Mouse (Mus musculus) myocyte (in vitro differentiated cells): Measurements from ENCODE around the gene Bloc1s4. TPM values are rescaled to one million over a fixed set of nuclear protein-coding genes. Genes with fewer than 3 reads are reported as not detected.

Experiments used
- H3K27me3 ChIP-seq: one replicate; pipeline ENCODE4 v1.6.1; 2011; ENCODE audit not compliant: control insufficient read depth, insufficient read depth, insufficient read length
- H3K36me3 ChIP-seq: one replicate; pipeline ENCODE4 v1.6.1; 2011; ENCODE audit not compliant: control insufficient read depth, insufficient read depth
- H3K4me2 ChIP-seq: one replicate; pipeline ENCODE4 v1.6.1; 2011; ENCODE audit warnings: low read depth, control low read depth
- H3K4me3 ChIP-seq: one replicate; pipeline ENCODE4 v1.5.1; 2011; ENCODE audit warnings: mild to moderate bottlenecking, control low read depth, moderate library complexity
- H3K79me2 ChIP-seq: one replicate; pipeline ENCODE4 v1.6.1; 2011; ENCODE audit not compliant: control insufficient read depth, insufficient read depth
- H3ac ChIP-seq: one replicate; pipeline ENCODE4 v1.6.1; 2011; ENCODE audit not compliant: control insufficient read depth, insufficient read length
- CEBPB ChIP-seq: IDR thresholded peaks from 2 replicates; pipeline ENCODE4 v1.6.1; 2011; ENCODE audit warnings: mild to moderate bottlenecking, moderate library complexity; ENCODE audit not compliant: poor library complexity, insufficient read depth, severe bottlenecking
- E2F4 ChIP-seq: IDR thresholded peaks from one replicate; pipeline ENCODE4 v1.6.1; 2011; ENCODE audit warnings: mild to moderate bottlenecking, control low read depth, moderate library complexity; ENCODE audit not compliant: insufficient read depth
- MAX ChIP-seq: IDR thresholded peaks from one replicate; pipeline ENCODE4 v1.6.1; 2011; ENCODE audit warnings: low read depth, mild to moderate bottlenecking, control low read depth
- MYOD1 ChIP-seq, 3 experiments: IDR thresholded peaks; one replicate each; pipeline ENCODE4 v1.6.1; 2011; ENCODE audit warnings: control low read depth in 2 of 3, low read depth in 2 of 3, mild to moderate bottlenecking in 2 of 3, moderate library complexity in 1 of 3; ENCODE audit not compliant: insufficient read length in 2 of 3, control insufficient read depth in 1 of 3
- MYOG ChIP-seq, 3 experiments: IDR thresholded peaks; one replicate each; pipeline ENCODE4 v1.6.1; 2011; ENCODE audit warnings: control low read depth in 2 of 3, low read depth in 2 of 3, mild to moderate bottlenecking in 2 of 3; ENCODE audit not compliant: insufficient read length in 2 of 3, control insufficient read depth in 1 of 3, insufficient read depth in 1 of 3
- POLR2A ChIP-seq: IDR thresholded peaks from one replicate; pipeline ENCODE4 v1.6.1; 2011; ENCODE audit warnings: low read depth, mild to moderate bottlenecking, control low read depth, moderate library complexity; ENCODE audit not compliant: insufficient read length
- POLR2AphosphoS2 ChIP-seq: IDR thresholded peaks from one replicate; pipeline ENCODE4 v1.6.1; 2011; ENCODE audit warnings: low read depth, control low read depth; ENCODE audit not compliant: insufficient read length
- REST ChIP-seq: IDR thresholded peaks from one replicate; pipeline ENCODE4 v1.6.1; 2011; ENCODE audit warnings: mild to moderate bottlenecking, control low read depth, moderate library complexity; ENCODE audit not compliant: insufficient read depth, insufficient read length
- SRF ChIP-seq: IDR thresholded peaks from one replicate; pipeline ENCODE4 v1.6.1; 2011; ENCODE audit warnings: low read depth; ENCODE audit not compliant: control insufficient read depth, insufficient read length
- TCF12 ChIP-seq: IDR thresholded peaks from one replicate; pipeline ENCODE4 v1.6.1; 2011; ENCODE audit warnings: mild to moderate bottlenecking, control low read depth; ENCODE audit not compliant: poor library complexity, insufficient read depth, severe bottlenecking
- TCF3 ChIP-seq: IDR thresholded peaks from one replicate; pipeline ENCODE4 v1.6.1; 2011; ENCODE audit warnings: low read depth, control low read depth; ENCODE audit not compliant: insufficient read length
- USF1 ChIP-seq: IDR thresholded peaks from one replicate; pipeline ENCODE4 v1.6.1; 2011; ENCODE audit warnings: low read depth, mild to moderate bottlenecking, control low read depth, moderate library complexity
- polyA plus RNA-seq: library from polyadenylated mRNA; unstranded; fragments of >200 nt; fragmentation: generic; extraction: Trizol; gene quantifications from one replicate; pipeline ENCODE4 v1.2.1, GENCODE M21; 2012; ENCODE audit warnings: missing spikeins

Gene Bloc1s4
- polyA plus RNA-seq, 1 experiment: 20.3 TPM

GRCm38 (mm10) chr5:36700939-36701620 is 47.4 kb downstream of the Bloc1s4 start:
- H3K36me3 ChIP-seq: no peaks in the 10 kb centered on the region
- no peak overlapping the region for H3K4me3 ChIP-seq
- H3K27me3 ChIP-seq: no peaks in the 10 kb centered on the region
- TF ChIP-seq TCF12: no peak
- no peak for TF ChIP-seq POLR2AphosphoS2
- TF ChIP-seq REST: no peak
- no peak for TF ChIP-seq MAX
- no peak for TF ChIP-seq POLR2A
- TF ChIP-seq MYOD1 (IDR thresholded peaks at IDR 0.05; ENCODE audit: control insufficient read depth in 1 of 3, insufficient read length in 2 of 3, low read depth in 2 of 3): no peak
- no peak for TF ChIP-seq CEBPB
- no peak for TF ChIP-seq E2F4
- TF ChIP-seq SRF: no peak
- TF ChIP-seq USF1: no peak
- TF ChIP-seq MYOG (IDR thresholded peaks at IDR 0.05; ENCODE audit: control insufficient read depth in 1 of 3, insufficient read depth in 1 of 3, insufficient read length in 2 of 3, low read depth in 2 of 3): no peak
- TF ChIP-seq TCF3: no peak
- no peaks in the 10 kb centered on the region for H3K79me2 ChIP-seq
- H3ac ChIP-seq: no peak overlapping the region
- H3K4me2 ChIP-seq: no peak overlapping the region

- TF ChIP-seq TCF12 (no peak), E2F4 (no peak), REST (no peak), POLR2AphosphoS2 (no peak), CEBPB (no peak), MAX (no peak), TCF3 (no peak), MYOG (IDR thresholded peaks at IDR 0.05; ENCODE audit: control insufficient read depth in 1 of 3, insufficient read depth in 1 of 3, insufficient read length in 2 of 3, low read depth in 2 of 3) (no peak), MYOD1 (IDR thresholded peaks at IDR 0.05; ENCODE audit: control insufficient read depth in 1 of 3, insufficient read length in 2 of 3, low read depth in 2 of 3) (no peak), POLR2A (no peak)
- H3K4me3 ChIP-seq: no peak overlapping the region
- H3K27me3 ChIP-seq: no peaks in the 10 kb centered on the region
- H3K4me2 ChIP-seq: peak overlapping the region; percentile 51
- peaks cover 16% of the 10 kb centered on the region for H3K79me2 ChIP-seq
- H3ac ChIP-seq: no peak overlapping the region
- no peaks in the 10 kb centered on the region for H3K36me3 ChIP-seq
Observed at GRCm38 (mm10) chr5:36698689-36699088, 49.8 kb downstream of the Bloc1s4 start.

- Histone ChIP-seq H3K4me2 (peak overlapping the region; percentile 51), H3ac (no peak overlapping the region), H3K4me3 (no peak overlapping the region), H3K36me3 (no peaks in the 10 kb centered on the region), H3K79me2 (peaks cover 21% of the 10 kb centered on the region), H3K27me3 (no peaks in the 10 kb centered on the region)
- no peak for TF ChIP-seq E2F4
- TF ChIP-seq CEBPB: no peak
- no peak for TF ChIP-seq REST
- no peak for TF ChIP-seq TCF12
- TF ChIP-seq MYOD1 (IDR thresholded peaks at IDR 0.05; ENCODE audit: control insufficient read depth in 1 of 3, insufficient read length in 2 of 3, low read depth in 2 of 3): no peak
Observed at GRCm38 (mm10) chr5:36698067-36698670, 50.3 kb downstream of the Bloc1s4 start.

Other genes with a start within 250 kb of the Bloc1s4 start
- gene Tbc1d14, start 155.4 kb downstream of the Bloc1s4 start, polyA plus RNA-seq: 7.8 TPM
- 12.3 TPM for gene D5Ertd579e, start 52.6 kb downstream of the Bloc1s4 start, polyA plus RNA-seq
- gene Mrfap1, start 48.1 kb upstream of the Bloc1s4 start, polyA plus RNA-seq: 263 TPM
- 9.7 TPM for gene Man2b2, start 82.0 kb upstream of the Bloc1s4 start, polyA plus RNA-seq
- gene Ppp2r2c, start 119.9 kb upstream of the Bloc1s4 start, polyA plus RNA-seq: 0.01 TPM
- gene Wfs1, start 240.6 kb upstream of the Bloc1s4 start, polyA plus RNA-seq: 83.4 TPM